ENCODE assay signal across 24 mouse cellular contexts in the genomic region with DNA sequence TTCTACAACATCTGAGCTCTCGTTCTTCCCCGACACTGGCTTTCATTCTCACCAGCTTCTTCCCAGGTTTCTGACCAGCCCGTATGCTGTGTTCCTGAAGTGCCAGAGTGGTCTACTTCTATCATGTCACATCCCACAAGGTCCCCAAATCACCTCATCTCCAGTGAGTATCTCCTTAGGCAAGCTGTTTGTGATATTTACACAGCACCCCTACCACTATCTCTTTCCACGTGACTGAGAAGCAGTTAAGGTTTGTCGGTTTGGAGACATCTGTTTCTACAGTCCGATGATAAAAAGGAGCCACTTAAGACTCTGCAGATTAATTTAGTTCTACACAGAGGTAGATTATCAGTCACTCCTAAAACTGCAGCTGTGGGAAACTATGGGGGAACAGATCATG. TPM values are rescaled to one million over a fixed set of nuclear protein-coding genes. Genes with fewer than 3 reads are reported as not detected.
DNase-seq lines count a peak whose midpoint lies in the region; ATAC-seq and TF ChIP-seq lines count a peak whose summit lies in the region.
"Had no signal": no experiment of that assay in that cellular context is flagged by ENCODE, and none has a peak within 500 bp of the region (broad histone marks: within the 10 kb centered on the region; RNA-seq: fewer than 3 reads in every experiment).

No protein-coding gene starts in this region.

- H3K27ac ChIP-seq in stomach, embryonic 15.5 days: no peak overlapping the region
- H3K27ac ChIP-seq in stomach, postnatal 0 days (replicated peaks): no peak overlapping the region
- H3K27ac ChIP-seq in liver, embryonic 15.5 days (replicated peaks): peak overlapping the region; percentile 79
- no peak overlapping the region for H3K27ac ChIP-seq in forebrain, embryonic 16.5 days (ENCODE audit: low read length)
- H3K27ac ChIP-seq: embryonic facial prominence, embryonic 12.5 days; hindbrain, embryonic 13.5 days; intestine, embryonic 15.5 days; limb, embryonic 13.5 days; macrophage; neural tube, embryonic 15.5 days had no signal

- 80% methylated on average over 6 of the region's 6 CpGs for WGBS in stomach, embryonic 15.5 days
- 88% methylated on average over 6 of the region's 6 CpGs for WGBS in stomach, postnatal 0 days
- 28% methylated on average over 6 of the region's 6 CpGs for WGBS in liver, embryonic 15.5 days (ENCODE audit: insufficient replicate concordance)
- 92% methylated on average over 6 of the region's 6 CpGs for WGBS in forebrain, embryonic 16.5 days

- H3K27me3 ChIP-seq in stomach, embryonic 15.5 days (replicated peaks): no peaks in the 10 kb centered on the region
- H3K27me3 ChIP-seq in stomach, postnatal 0 days (ENCODE audit: control insufficient read depth, insufficient read depth, low read length): no peaks in the 10 kb centered on the region
- no peaks in the 10 kb centered on the region for H3K27me3 ChIP-seq in liver, embryonic 15.5 days
- no peaks in the 10 kb centered on the region for H3K27me3 ChIP-seq in forebrain, embryonic 16.5 days (replicated peaks; ENCODE audit: control insufficient read depth, insufficient read depth, low read length)
- H3K27me3 ChIP-seq: embryonic facial prominence, embryonic 12.5 days; heart, embryonic 12.5 days; hindbrain, embryonic 13.5 days; intestine, embryonic 15.5 days; limb, embryonic 13.5 days; neural tube, embryonic 15.5 days had no signal

- no peak overlapping the region for H3K4me3 ChIP-seq in stomach, embryonic 15.5 days (replicated peaks)
- no peak overlapping the region for H3K4me3 ChIP-seq in stomach, postnatal 0 days (ENCODE audit: low read depth, low read length)
- no peak overlapping the region for H3K4me3 ChIP-seq in liver, embryonic 15.5 days (replicated peaks)
- H3K4me3 ChIP-seq in forebrain, embryonic 16.5 days (replicated peaks; ENCODE audit: low read length): no peak overlapping the region
- H3K4me3 ChIP-seq: embryonic facial prominence, embryonic 12.5 days; heart, embryonic 12.5 days; hindbrain, embryonic 13.5 days; intestine, embryonic 15.5 days; limb, embryonic 13.5 days; neural tube, embryonic 15.5 days had no signal

- no peaks in the 10 kb centered on the region for H3K9me3 ChIP-seq in stomach, embryonic 15.5 days
- H3K9me3 ChIP-seq in stomach, postnatal 0 days (ENCODE audit: control insufficient read depth, low read length): no peaks in the 10 kb centered on the region
- no peaks in the 10 kb centered on the region for H3K9me3 ChIP-seq in liver, embryonic 15.5 days (replicated peaks)
- no peaks in the 10 kb centered on the region for H3K9me3 ChIP-seq in forebrain, embryonic 16.5 days (ENCODE audit: control insufficient read depth, low read length)
- H3K9me3 ChIP-seq: embryonic facial prominence, embryonic 12.5 days; heart, embryonic 12.5 days; hindbrain, embryonic 13.5 days; intestine, embryonic 15.5 days; limb, embryonic 13.5 days; neural tube, embryonic 15.5 days had no signal

- H3K36me3 ChIP-seq in stomach, embryonic 15.5 days: no peaks in the 10 kb centered on the region
- H3K36me3 ChIP-seq in stomach, postnatal 0 days (ENCODE audit: control insufficient read depth, insufficient read depth, low read length): no peaks in the 10 kb centered on the region
- H3K36me3 ChIP-seq in liver, embryonic 15.5 days (replicated peaks): peaks cover 13% of the 10 kb centered on the region
- H3K36me3 ChIP-seq in forebrain, embryonic 16.5 days (ENCODE audit: control insufficient read depth, insufficient read depth): peaks cover 2% of the 10 kb centered on the region; the same call in 1 of the 2 replicates
- H3K36me3 ChIP-seq: neural tube, embryonic 15.5 days had no signal

- no peak overlapping the region for H3K9ac ChIP-seq in stomach, embryonic 15.5 days
- H3K9ac ChIP-seq in stomach, postnatal 0 days (ENCODE audit: low read length): no peak overlapping the region
- H3K9ac ChIP-seq in liver, embryonic 15.5 days: no peak overlapping the region
- H3K9ac ChIP-seq in forebrain, embryonic 16.5 days (replicated peaks; ENCODE audit: low read depth, low read length): no peak overlapping the region
- H3K9ac ChIP-seq: embryonic facial prominence, embryonic 12.5 days; heart, embryonic 12.5 days; hindbrain, embryonic 13.5 days; intestine, embryonic 15.5 days; limb, embryonic 13.5 days; neural tube, embryonic 15.5 days had no signal

- H3K4me1 ChIP-seq in stomach, embryonic 15.5 days: no peaks in the 10 kb centered on the region
- no peaks in the 10 kb centered on the region for H3K4me1 ChIP-seq in stomach, postnatal 0 days (replicated peaks; ENCODE audit: control insufficient read depth, insufficient read depth)
- peaks cover 43% of the 10 kb centered on the region for H3K4me1 ChIP-seq in liver, embryonic 15.5 days (replicated peaks)
- H3K4me1 ChIP-seq in forebrain, embryonic 16.5 days (replicated peaks; ENCODE audit: control insufficient read depth, insufficient read depth, low read length): peaks cover 8% of the 10 kb centered on the region

- no peak for TF ChIP-seq CTCF in stomach, postnatal 0 days (IDR thresholded peaks at IDR 0.05; ENCODE audit: low read depth)

- DNase-seq in stomach, postnatal 0 days (ENCODE audit: low spot score): no peak
- DNase-seq in liver: peak; percentile 34
- DNase-seq in cerebellum, postnatal 36 days: no peak
- no peak for DNase-seq in lung, postnatal 36 days
- no peak for DNase-seq in frontal cortex, postnatal 25 days (ENCODE audit: low spot score in 2 of 2)
- DNase-seq: adrenal gland, postnatal 25 days; cerebellum, adult 18-20 months; cerebellum, postnatal 14 days; gastrocnemius, postnatal 10 days; heart, adult 18-20 months; heart, postnatal 14 days; kidney, postnatal 25 days had no signal

- no peak overlapping the region for H3K4me2 ChIP-seq in stomach, embryonic 15.5 days
- no peak overlapping the region for H3K4me2 ChIP-seq in stomach, postnatal 0 days (replicated peaks; ENCODE audit: low read depth)
- peak overlapping the region; percentile 32 for H3K4me2 ChIP-seq in liver, embryonic 15.5 days
- H3K4me2 ChIP-seq in forebrain, embryonic 16.5 days (ENCODE audit: low read length): no peak overlapping the region
- H3K4me2 ChIP-seq: embryonic facial prominence, embryonic 12.5 days; heart, embryonic 12.5 days; hindbrain, embryonic 13.5 days; intestine, embryonic 15.5 days; limb, embryonic 13.5 days; midbrain, embryonic 11.5 days; neural tube, embryonic 15.5 days had no signal

- peak; percentile 41; the same call in 1 of the 2 replicates for ATAC-seq in stomach, embryonic 15.5 days (ENCODE audit: insufficient read depth, low FRiP score, low read depth)
- ATAC-seq in stomach, postnatal 0 days (ENCODE audit: low FRiP score, low TSS enrichment): no peak
- peak; percentile 59 for ATAC-seq in liver, embryonic 15.5 days (ENCODE audit: insufficient read depth)
- no peak for ATAC-seq in forebrain, embryonic 16.5 days
- ATAC-seq: forebrain, embryonic 14.5 days; intestine, embryonic 15.5 days had no signal

- TF ChIP-seq EP300 in stomach, postnatal 0 days (optimal IDR thresholded peaks at IDR 0.05): no peak

RNA-seq across cellular contexts. Expression of a gene that starts 2.4 kb away (rescaled TPM):
- polyA plus RNA-seq in stomach, embryonic 15.5 days (2015; fragmentation: Nextera tagmentation; extraction: Ambion mirVana): 15.5 and 17.2 TPM in 2 replicates
- 12.2 and 12.5 TPM in 2 replicates for polyA plus RNA-seq in stomach, postnatal 0 days (2015; fragmentation: Nextera tagmentation; extraction: Ambion mirVana)
- 10.3 and 10.5 TPM in 2 replicates for polyA plus RNA-seq in liver, embryonic 15.5 days (2015; fragmentation: Nextera tagmentation; extraction: Ambion mirVana)
- polyA plus RNA-seq in forebrain, embryonic 16.5 days (2015; fragmentation: Nextera tagmentation; extraction: Ambion mirVana): 20.1 and 25.1 TPM in 2 replicates

RNA-seq across cellular contexts. Expression of a gene that starts 26.3 kb away (rescaled TPM):
- polyA plus RNA-seq in stomach, embryonic 15.5 days (2015; fragmentation: Nextera tagmentation; extraction: Ambion mirVana): 41.9 and 45.7 TPM in 2 replicates
- polyA plus RNA-seq in stomach, postnatal 0 days (2015; fragmentation: Nextera tagmentation; extraction: Ambion mirVana): 24.5 and 25.6 TPM in 2 replicates
- polyA plus RNA-seq in liver, embryonic 15.5 days (2015; fragmentation: Nextera tagmentation; extraction: Ambion mirVana): 37.2 and 41.9 TPM in 2 replicates
- 80.1 and 92.8 TPM in 2 replicates for polyA plus RNA-seq in forebrain, embryonic 16.5 days (2015; fragmentation: Nextera tagmentation; extraction: Ambion mirVana)

Comparison
In these comparisons a context has a peak if more than half of its experiments do, and no peak if none do; other contexts are left out.
1. ATAC-seq: peak in stomach, embryonic 15.5 days (single experiment) and liver, embryonic 15.5 days (single experiment); none in stomach, postnatal 0 days (single experiment) and forebrain, embryonic 16.5 days (single experiment).